Mouse (Mus musculus) CH12F3 (cell line): ENCODE measurements around the gene Creld1.

ENCODE experiments used
- in situ Hi-C: fragments of 300-500 bp; cut with MboI; formaldehyde crosslinking; loops from 2 replicates; pipeline ENCODE4 v1.14.3; 2020; ENCODE audit warnings: low sequenced_read_pairs

Gene Creld1

GRCm38 (mm10) chr6:113483100-113483615 lies at the start of gene Creld1:
Gene Creld1 (plus strand): TSS chr6:113483297.
- in situ Hi-C loops = no loop called here

DNA sequence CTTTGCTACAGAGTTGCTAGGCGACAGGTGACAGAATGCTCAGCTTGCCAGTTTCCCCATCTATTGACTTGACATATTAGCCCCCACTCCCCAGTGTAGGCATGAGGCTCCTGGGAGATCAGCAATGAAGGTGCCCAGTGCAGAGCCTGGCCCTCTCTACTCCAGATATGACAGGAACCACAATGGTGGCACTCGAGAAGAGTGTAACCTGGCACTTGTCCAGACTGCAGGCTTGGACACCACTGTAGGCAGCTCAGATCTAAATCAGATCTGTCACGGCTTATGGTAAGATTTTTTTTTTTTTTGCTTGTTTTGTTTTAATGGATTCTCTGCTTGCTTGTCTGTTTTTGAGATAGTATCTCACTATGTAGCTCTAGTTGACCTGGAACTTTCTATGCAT lies 49.4 kb upstream of the Creld1 start:
- in situ Hi-C loops = no loop called here

GRCm38 (mm10) chr6:113434691-113435090 lies 48.4 kb upstream of the Creld1 start:
- in situ Hi-C loops = no loop called here

GRCm38 (mm10) chr6:113435664-113436205 lies 47.4 kb upstream of the Creld1 start, which contains the start of gene Cidec:
Gene Cidec (minus strand): TSS chr6:113435760.
- in situ Hi-C loops = no loop called here

GRCm38 (mm10) chr6:113437135-113437534 lies 46.0 kb upstream of the Creld1 start:
- in situ Hi-C loops = no loop called here

- in situ Hi-C loops = no loop called here
Measured at GRCm38 (mm10) chr6:113438721-113439430, 44.2 kb upstream of the Creld1 start.

GRCm38 (mm10) chr6:113440686-113441085 lies 42.4 kb upstream of the Creld1 start:
- in situ Hi-C loops = no loop called here

DNA sequence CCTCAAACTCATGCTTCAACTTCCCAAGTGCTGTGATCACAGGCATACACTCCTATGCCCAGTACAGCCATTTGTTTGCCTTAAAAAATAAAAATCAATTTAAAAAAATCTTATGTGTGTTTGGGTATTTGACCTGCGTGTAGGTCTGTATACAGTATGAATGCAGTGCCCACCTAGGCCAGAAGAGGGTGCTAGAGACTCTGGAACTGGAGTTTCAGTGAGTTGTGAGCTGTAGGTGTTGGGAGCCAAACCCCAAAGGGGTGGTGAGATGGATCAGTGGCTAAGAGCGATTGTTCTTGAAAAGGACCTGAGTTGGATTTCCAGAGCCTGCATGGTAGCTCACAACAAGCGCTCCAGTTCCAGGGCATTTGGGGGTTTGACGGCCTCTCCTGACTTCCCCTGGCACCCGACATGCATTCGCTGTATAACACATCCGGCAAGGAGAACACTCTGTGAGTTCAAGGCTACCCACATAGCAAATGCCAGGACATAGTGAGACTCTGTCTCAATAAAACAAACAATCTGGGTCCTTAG lies 41.9 kb upstream of the Creld1 start:
- in situ Hi-C loops = no loop called here

GRCm38 (mm10) chr6:113442087-113442441 lies 41.0 kb upstream of the Creld1 start:
- in situ Hi-C loops = no loop called here

- in situ Hi-C loops = no loop called here
Measured at GRCm38 (mm10) chr6:113442442-113443090, 40.5 kb upstream of the Creld1 start, which contains the start of gene Jagn1. Gene Jagn1 (plus strand): TSS chr6:113442569.

- in situ Hi-C loops = no loop called here
Measured at GRCm38 (mm10) chr6:113443091-113443490, 40.0 kb upstream of the Creld1 start.

GRCm38 (mm10) chr6:113444207-113444965 lies 38.7 kb upstream of the Creld1 start:
- in situ Hi-C loops = no loop called here

DNA sequence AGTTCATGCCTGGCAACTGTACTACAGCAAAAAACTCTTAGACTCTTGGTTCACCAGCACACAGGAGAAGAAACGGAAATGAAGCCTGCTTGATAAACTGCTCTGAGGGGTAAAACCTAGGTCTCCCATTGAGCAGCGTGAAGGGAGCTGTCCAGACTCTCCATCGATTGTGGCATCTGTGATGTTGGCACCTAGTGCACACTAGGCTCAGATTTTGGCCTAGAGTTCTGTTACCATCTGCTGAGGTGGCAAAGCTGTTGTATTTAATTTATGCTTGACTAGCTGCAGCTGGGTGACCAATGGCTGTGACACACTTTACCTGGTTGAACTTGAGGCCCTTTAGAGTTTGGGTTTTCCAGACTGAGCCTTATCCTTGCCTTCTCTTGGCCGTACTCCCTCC lies 35.5 kb upstream of the Creld1 start:
- in situ Hi-C loops = no loop called here

DNA sequence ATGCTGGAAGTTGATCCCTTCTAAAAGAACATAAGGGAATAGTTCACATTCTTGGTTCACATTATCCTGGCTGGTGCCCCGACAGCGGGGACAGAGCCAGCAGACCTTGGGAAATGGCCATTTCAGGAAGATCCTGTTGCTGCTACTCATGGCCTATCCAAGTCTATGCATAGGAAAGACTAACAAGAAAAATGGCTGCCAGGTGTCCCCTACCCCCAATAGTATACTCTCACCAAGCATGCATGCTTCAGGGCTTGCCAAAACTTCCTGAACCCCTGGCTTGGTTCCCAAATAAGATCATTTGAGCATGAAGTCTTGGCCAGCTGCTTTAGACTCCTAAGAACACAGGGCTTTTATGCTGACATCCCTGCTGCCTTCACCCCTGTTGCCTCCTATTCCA lies 31.3 kb upstream of the Creld1 start:
- in situ Hi-C loops = no loop called here

DNA sequence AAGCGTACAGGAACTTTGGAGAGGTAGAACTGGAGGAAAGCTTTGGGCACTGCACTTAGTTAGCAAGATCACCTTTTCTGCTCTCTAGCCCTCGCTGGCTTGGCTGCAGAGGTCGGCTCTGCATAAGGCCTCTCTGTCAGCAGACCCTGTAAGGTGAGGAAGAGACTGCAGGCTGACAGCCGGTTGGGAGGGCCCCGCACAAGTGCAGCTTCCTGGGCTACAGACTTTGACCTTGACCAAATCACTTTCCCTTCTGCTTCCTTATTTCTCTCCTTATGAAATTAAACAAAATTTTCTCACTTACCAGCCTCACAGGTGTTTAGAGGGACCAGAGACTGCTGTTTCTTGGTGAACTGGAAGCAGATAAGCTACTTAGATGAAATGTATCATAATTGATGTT lies 28.1 kb upstream of the Creld1 start:
- in situ Hi-C loops = no loop called here

- in situ Hi-C loops = no loop called here
Measured at GRCm38 (mm10) chr6:113457952-113458534, 25.1 kb upstream of the Creld1 start, which contains the start of gene Il17re. Gene Il17re (plus strand): TSS chr6:113458484.

DNA sequence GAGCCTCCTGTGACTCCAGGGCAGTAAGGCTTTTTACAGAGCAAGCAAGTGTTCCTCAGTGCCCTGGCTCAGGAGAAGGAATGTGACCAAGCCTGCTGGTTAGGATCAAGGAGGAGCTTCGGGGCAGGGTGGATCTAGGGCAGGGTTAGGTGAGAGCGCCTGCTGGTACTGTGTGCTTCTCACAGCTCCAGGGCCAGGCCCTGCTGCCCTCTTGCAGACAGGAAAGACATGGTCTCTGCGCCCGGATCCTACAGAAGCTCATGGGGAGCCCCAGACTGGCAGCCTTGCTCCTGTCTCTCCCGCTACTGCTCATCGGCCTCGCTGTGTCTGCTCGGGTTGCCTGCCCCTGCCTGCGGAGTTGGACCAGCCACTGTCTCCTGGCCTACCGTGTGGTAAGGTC lies 24.5 kb upstream of the Creld1 start:
- in situ Hi-C loops = no loop called here

DNA sequence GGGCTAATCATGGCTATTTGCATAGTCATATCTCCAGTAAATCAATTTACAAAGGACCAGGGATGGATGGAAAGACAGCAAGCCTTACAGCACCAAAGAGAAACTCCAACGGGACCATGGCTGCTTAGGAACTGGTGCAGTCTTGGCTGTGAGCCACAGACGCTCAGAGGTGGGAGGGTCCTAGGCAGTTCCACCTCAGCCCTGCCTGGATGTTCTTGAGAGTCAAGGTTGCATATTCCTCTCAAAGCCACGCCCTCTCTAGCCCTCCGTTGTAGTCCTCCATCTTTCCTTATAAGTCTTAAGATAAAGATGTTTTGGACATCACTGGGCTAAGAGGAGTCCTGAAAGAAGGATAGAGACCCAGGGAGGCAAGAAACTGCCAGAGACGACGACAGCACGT lies 19.1 kb upstream of the Creld1 start:
- in situ Hi-C loops = no loop called here

DNA sequence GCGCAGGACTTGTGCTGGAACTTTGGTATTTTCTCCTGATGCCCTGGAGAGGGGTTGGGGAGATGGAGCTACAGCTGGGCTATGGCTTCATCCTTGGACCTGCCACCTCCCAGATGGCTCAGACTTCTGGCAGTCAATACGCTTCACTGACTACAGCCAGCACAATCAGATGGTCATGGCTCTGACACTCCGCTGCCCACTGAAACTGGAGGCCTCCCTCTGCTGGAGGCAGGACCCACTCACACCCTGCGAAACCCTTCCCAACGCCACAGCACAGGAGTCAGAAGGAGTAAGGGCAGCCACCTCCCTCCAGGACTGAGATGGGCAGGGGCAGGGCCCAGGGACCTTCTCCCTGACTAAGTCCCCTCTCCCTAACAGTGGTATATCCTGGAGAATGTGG lies 17.5 kb upstream of the Creld1 start:
- in situ Hi-C loops = no loop called here

DNA sequence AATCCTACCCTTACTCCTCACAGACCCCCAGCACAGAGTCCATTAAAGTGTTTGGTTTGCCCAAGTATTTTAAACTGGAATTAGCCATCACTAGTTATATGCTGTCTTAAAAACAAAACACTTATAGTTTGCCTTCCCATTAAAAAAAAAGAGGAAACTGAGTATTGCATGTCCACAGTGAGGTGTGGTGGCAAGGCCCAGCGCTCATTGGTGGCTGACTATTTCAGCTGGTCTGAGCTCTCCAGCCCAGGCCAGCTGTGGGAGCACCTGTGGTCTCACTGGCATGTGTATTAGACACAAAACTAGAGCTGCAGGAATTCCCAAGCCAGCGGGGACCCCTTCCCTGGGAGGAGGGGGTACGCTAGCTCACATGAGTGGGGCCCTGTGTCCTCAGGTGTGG lies 14.6 kb upstream of the Creld1 start:
- in situ Hi-C loops = no loop called here

DNA sequence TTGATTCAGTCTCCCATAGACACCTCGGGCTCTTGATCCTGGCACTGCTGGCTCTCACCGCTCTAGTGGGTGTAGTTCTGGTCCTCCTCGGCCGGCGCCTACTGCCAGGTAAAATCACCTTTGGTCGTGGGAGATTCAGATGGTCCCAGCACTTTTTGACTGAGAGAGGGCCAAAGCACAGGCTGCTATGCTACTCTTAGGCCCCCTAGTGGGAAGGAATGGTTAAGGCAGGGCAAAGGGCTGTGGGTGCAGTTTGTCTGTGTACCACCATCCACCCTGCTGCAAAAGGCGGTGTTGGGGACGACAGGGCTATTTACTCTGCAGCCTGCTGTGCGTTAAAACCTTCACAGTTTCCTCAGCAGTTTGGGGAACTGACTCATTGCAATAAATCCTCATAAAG lies 14.1 kb upstream of the Creld1 start:
- in situ Hi-C loops = no loop called here
